Mouse (Mus musculus) intestine, embryonic 15.5 days (tissue): ENCODE measurements at regions not wholly inside any gene's neighbourhood (a gene's known extent, or its start where the extent isn't known, plus 50 kb on each side); places are given as distances from the start of the nearest gene placed in this dataset.
A peak's percentile ranks its signal among the peaks of the same experiment; 100 is the strongest.
"Not testable (repeated sequence)": the region's sequence is repeated elsewhere in the genome, so short reads cannot be mapped to it uniquely, and the experiment has no call there.

Experiments used
- ATAC-seq: fragments of 200-750 bp; cut with Nextera tagmentation; 2 replicates; pipeline ENCODE4 v1.8.0; 2017; ENCODE audit warnings: moderate TSS enrichment, moderate library complexity
- H3K27ac ChIP-seq: fragments of 300-500 bp; sonication (generic); 2 replicates; pipeline ENCODE4 v1.5.1; 2015; ENCODE audit warnings: mild to moderate bottlenecking, inconsistent platforms
- H3K27me3 ChIP-seq: fragments of 300-500 bp; sonication (generic); replicated peaks from 2 replicates; pipeline ENCODE4 v1.6.1; 2015; ENCODE audit warnings: inconsistent platforms
- H3K36me3 ChIP-seq: fragments of 300-500 bp; sonication (generic); 2 replicates; pipeline ENCODE4 v1.6.1; 2015; ENCODE audit warnings: inconsistent platforms
- H3K4me1 ChIP-seq: fragments of 300-500 bp; sonication (generic); replicated peaks from 2 replicates; pipeline ENCODE4 v1.6.1; 2015; ENCODE audit warnings: inconsistent platforms
- H3K4me2 ChIP-seq: fragments of 300-500 bp; sonication (generic); replicated peaks from 2 replicates; pipeline ENCODE4 v1.6.1; 2015; ENCODE audit warnings: mild to moderate bottlenecking, inconsistent platforms
- H3K4me3 ChIP-seq: fragments of 300-500 bp; sonication (generic); replicated peaks from 2 replicates; pipeline ENCODE4 v1.5.1; 2015; ENCODE audit warnings: inconsistent platforms
- H3K9ac ChIP-seq: fragments of 300-500 bp; sonication (generic); 2 replicates; pipeline ENCODE4 v1.6.1; 2015; ENCODE audit warnings: inconsistent platforms
- H3K9me3 ChIP-seq: fragments of 300-500 bp; sonication (generic); 2 replicates; pipeline ENCODE4 v1.6.1; 2016; ENCODE audit warnings: inconsistent platforms
- WGBS: fragments of 180-500 bp; shearing (Covaris S2); methylation state at CpG from one replicate; pipeline ENCODE4 v1.1.7; 2015; 5-methylcytosine and 5-hydroxymethylcytosine counted together

DNA sequence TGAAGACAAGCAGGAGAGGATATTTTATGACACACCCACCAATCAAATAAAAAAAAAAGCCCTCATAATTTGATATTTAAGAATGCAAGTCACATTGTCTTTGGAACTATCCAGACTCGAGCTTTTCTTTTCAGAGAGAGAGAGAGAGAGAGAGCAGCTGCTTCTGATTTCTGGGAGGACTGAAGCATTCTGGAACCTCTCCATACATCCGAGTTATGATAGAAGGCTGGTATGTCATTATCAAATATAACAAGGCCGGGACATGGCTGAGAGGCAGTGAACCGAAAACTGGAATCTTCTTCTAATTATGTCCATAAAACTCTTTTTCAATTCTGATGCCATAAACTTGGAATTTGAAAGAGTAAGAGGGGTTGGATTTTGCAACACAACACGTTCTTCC lies 284.3 kb downstream of the Setd4 start:
- no peak for ATAC-seq
- H3K27ac ChIP-seq, result no peak overlapping the region
- 72% methylated on average over 5 of the region's 5 CpGs for WGBS
- H3K36me3 ChIP-seq, result no peaks in the 10 kb centered on the region
- no peaks in the 10 kb centered on the region for H3K9me3 ChIP-seq
- H3K9ac ChIP-seq, result no peak overlapping the region
- no peaks in the 10 kb centered on the region for H3K27me3 ChIP-seq
- no peak overlapping the region for H3K4me3 ChIP-seq
- H3K4me1 ChIP-seq, result no peaks in the 10 kb centered on the region
- no peak overlapping the region for H3K4me2 ChIP-seq

GRCm38 (mm10) chr16:93311644-93312043 lies 292.2 kb downstream of the Setd4 start:
- Histone ChIP-seq H3K4me2 (no peak overlapping the region), H3K4me1 (no peaks in the 10 kb centered on the region), H3K9ac (no peak overlapping the region), H3K27me3 (no peaks in the 10 kb centered on the region), H3K4me3 (no peak overlapping the region), H3K9me3 (no peaks in the 10 kb centered on the region), H3K36me3 (no peaks in the 10 kb centered on the region), H3K27ac (no peak overlapping the region)
- no peak for ATAC-seq
- 45% methylated on average over 12 of the region's 12 CpGs for WGBS

- no peak for ATAC-seq
- WGBS, result 81% methylated on average over 2 of the region's 2 CpGs
- Histone ChIP-seq H3K36me3 (no peaks in the 10 kb centered on the region), H3K4me2 (no peak overlapping the region), H3K9ac (no peak overlapping the region), H3K27ac (no peak overlapping the region), H3K9me3 (no peaks in the 10 kb centered on the region), H3K27me3 (no peaks in the 10 kb centered on the region), H3K4me3 (no peak overlapping the region), H3K4me1 (no peaks in the 10 kb centered on the region)
These were observed 295.1 kb downstream of the Setd4 start for GRCm38 (mm10) chr16:93308666-93309360.

GRCm38 (mm10) chr16:93306951-93307350 lies 296.9 kb downstream of the Setd4 start:
- Histone ChIP-seq H3K4me3 (no peak overlapping the region), H3K36me3 (no peaks in the 10 kb centered on the region), H3K9me3 (no peaks in the 10 kb centered on the region), H3K9ac (no peak overlapping the region), H3K4me1 (0 out of 2 replicates have a peak, but pooled peaks cover 4% of the 10 kb centered on the region), H3K27me3 (no peaks in the 10 kb centered on the region), H3K27ac (no peak overlapping the region), H3K4me2 (no peak overlapping the region)
- ATAC-seq, result no peak
- 89% methylated on average over 18 of the region's 18 CpGs for WGBS

GRCm38 (mm10) chr16:93306140-93306539 lies 297.7 kb downstream of the Setd4 start:
- H3K27ac ChIP-seq, H3K4me1 ChIP-seq, H3K4me3 ChIP-seq, H3K4me2 ChIP-seq, H3K9me3 ChIP-seq, ATAC-seq, H3K9ac ChIP-seq, H3K36me3 ChIP-seq, H3K27me3 ChIP-seq: not testable (repeated sequence)
- WGBS, result 50% methylated on average over 7 of the region's 7 CpGs

DNA sequence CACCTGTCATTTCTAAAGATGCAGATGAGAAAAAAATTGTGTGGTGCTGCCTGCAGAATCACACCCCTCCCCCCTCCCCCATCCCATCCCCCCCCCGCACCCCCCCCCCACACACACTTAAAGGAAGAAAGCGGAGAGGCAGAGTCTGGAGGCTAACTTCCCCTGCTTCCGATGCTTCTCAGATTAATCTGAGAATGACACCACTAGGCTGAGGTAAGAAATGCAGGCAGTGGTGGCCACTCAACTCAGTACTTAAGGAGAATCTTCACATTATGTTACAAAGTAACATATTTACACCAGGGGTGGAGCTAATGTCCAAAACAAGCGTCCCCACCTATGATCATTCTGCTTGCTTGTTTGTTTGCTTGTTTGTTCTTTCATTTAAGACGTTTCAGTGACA lies 309.4 kb downstream of the Setd4 start:
- Histone ChIP-seq H3K27ac (no peak overlapping the region), H3K4me2 (no peak overlapping the region), H3K4me1 (0 out of 2 replicates have a peak, but pooled peaks cover 7% of the 10 kb centered on the region), H3K36me3 (no peaks in the 10 kb centered on the region), H3K9me3 (no peaks in the 10 kb centered on the region), H3K9ac (no peak overlapping the region), H3K27me3 (no peaks in the 10 kb centered on the region), H3K4me3 (no peak overlapping the region)
- 33% methylated on average over 4 of the region's 5 CpGs for WGBS
- ATAC-seq, result no peak

DNA sequence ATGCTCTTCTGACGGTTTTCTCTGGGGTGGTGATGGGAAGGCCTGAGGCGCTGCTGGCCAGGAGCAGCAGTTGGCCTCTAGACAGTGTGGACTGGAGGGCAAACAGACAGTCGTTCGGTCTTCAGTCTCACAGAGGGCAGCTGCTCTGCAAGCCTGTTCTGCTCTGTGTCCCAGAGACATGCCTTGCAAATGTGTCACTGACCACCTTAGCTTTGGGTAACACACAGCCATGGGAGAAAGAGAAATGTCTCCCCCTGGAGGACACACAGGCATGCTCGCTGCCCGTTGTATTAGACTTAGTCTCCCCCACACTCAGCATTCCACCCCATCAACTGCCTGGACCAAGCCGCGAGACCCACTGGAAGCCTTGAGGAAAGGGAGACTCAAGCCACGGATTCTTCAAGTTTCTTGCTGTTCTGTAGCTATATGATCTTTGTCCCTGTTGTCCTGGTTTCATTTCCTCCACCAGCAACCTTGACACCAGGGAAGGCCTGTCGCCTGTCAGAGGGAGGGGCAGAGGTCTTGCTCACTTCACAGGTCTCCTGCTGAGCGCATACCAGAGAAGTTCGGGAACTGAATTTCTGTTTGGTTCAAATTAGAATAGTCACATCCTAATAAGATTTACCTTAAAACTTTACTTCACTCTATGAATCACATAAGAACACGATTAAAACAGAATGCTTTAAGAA lies 310.8 kb downstream of the Setd4 start:
- no peak overlapping the region for H3K9ac ChIP-seq
- H3K4me2 ChIP-seq, result 0 out of 2 replicates have a peak overlapping the region, but pooled peaks have one; percentile 43
- WGBS, result 26% methylated on average over 13 of the region's 13 CpGs
- 0 out of 2 replicates have a peak, but pooled peaks cover 7% of the 10 kb centered on the region for H3K4me1 ChIP-seq
- H3K4me3 ChIP-seq, result no peak overlapping the region
- peak; percentile 93 for ATAC-seq
- no peak overlapping the region for H3K27ac ChIP-seq
- H3K9me3 ChIP-seq, result no peaks in the 10 kb centered on the region
- H3K27me3 ChIP-seq, result no peaks in the 10 kb centered on the region
- H3K36me3 ChIP-seq, result no peaks in the 10 kb centered on the region

- Histone ChIP-seq H3K9me3 (no peaks in the 10 kb centered on the region), H3K4me3 (no peak overlapping the region; the same call in 1 of the 2 replicates), H3K27me3 (no peaks in the 10 kb centered on the region), H3K4me1 (0 out of 2 replicates have a peak, but pooled peaks cover 7% of the 10 kb centered on the region), H3K9ac (no peak overlapping the region), H3K4me2 (peak overlapping the region; percentile 43), H3K27ac (no peak overlapping the region), H3K36me3 (no peaks in the 10 kb centered on the region)
- peak; percentile 79 for ATAC-seq
- WGBS, result 32% methylated on average over 14 of the region's 14 CpGs
These were observed 311.6 kb downstream of the Setd4 start for GRCm38 (mm10) chr16:93292181-93292834.

GRCm38 (mm10) chr16:93288036-93288435 lies 315.8 kb downstream of the Setd4 start:
- Histone ChIP-seq H3K27ac (no peak overlapping the region), H3K9ac (no peak overlapping the region), H3K4me3 (no peak overlapping the region), H3K4me2 (no peak overlapping the region), H3K36me3 (no peaks in the 10 kb centered on the region), H3K27me3 (no peaks in the 10 kb centered on the region), H3K4me1 (0 out of 2 replicates have a peak, but pooled peaks cover 7% of the 10 kb centered on the region), H3K9me3 (no peaks in the 10 kb centered on the region)
- 50% methylated on average over 3 of the region's 3 CpGs for WGBS
- ATAC-seq, result no peak

DNA sequence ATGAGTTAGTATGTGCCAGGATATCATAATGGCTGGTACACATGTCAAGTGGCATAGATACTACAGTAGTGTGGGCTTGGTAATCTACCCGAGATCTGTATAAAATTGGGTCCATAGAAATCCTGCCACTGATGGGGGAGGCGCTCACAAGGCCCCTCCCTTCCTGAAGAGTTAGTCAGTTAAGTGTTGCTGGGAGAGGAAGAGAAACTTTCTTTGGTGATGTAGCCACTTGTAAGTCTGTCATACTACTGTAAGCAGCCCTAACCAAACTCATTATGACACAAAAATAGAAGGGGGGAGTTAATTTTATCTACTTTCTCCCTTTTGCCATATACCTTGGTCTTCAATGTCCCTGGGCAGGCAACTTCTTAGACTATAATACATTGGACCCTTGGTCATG lies 316.3 kb downstream of the Setd4 start:
- Histone ChIP-seq H3K4me1 (0 out of 2 replicates have a peak, but pooled peaks cover 4% of the 10 kb centered on the region), H3K9ac (no peak overlapping the region), H3K4me2 (no peak overlapping the region), H3K9me3 (no peaks in the 10 kb centered on the region), H3K27me3 (no peaks in the 10 kb centered on the region), H3K27ac (no peak overlapping the region), H3K36me3 (no peaks in the 10 kb centered on the region), H3K4me3 (no peak overlapping the region)
- 72% methylated on average over 2 of the region's 2 CpGs for WGBS
- ATAC-seq, result no peak

- H3K4me3 ChIP-seq, result no peak overlapping the region
- H3K36me3 ChIP-seq, result no peaks in the 10 kb centered on the region
- ATAC-seq, result no peak
- no peak overlapping the region for H3K4me2 ChIP-seq
- H3K4me1 ChIP-seq, result 0 out of 2 replicates have a peak, but pooled peaks cover under 1% of the 10 kb centered on the region
- no peak overlapping the region for H3K27ac ChIP-seq
- no peaks in the 10 kb centered on the region for H3K9me3 ChIP-seq
- 91% methylated on average over 3 of the region's 3 CpGs for WGBS
- no peaks in the 10 kb centered on the region for H3K27me3 ChIP-seq
- no peak overlapping the region for H3K9ac ChIP-seq
These were observed 317.0 kb downstream of the Setd4 start for GRCm38 (mm10) chr16:93286816-93287215.

- Histone ChIP-seq H3K4me1 (no peaks in the 10 kb centered on the region), H3K9me3 (no peaks in the 10 kb centered on the region), H3K36me3 (no peaks in the 10 kb centered on the region), H3K27me3 (no peaks in the 10 kb centered on the region), H3K4me3 (no peak overlapping the region), H3K27ac (no peak overlapping the region), H3K4me2 (no peak overlapping the region), H3K9ac (no peak overlapping the region)
- ATAC-seq, result no peak
- 94% methylated on average over 6 of the region's 6 CpGs for WGBS
These were observed 318.7 kb downstream of the Setd4 start for GRCm38 (mm10) chr16:93285191-93285590.
